Mouse (Mus musculus) lung, postnatal 25 days (tissue): ENCODE measurements around the gene Dtd1.

Experiments used
- DNase-seq: peaks from one replicate; pipeline ENCODE4 v3.0.0; 2022; ENCODE audit warnings: low spot score

Dtd1 gene

GRCm38 (mm10) chr2:144640101-144640500, 40.4 kb downstream of the Dtd1 start:
- no peak for DNase-seq

- no peak for DNase-seq
Measured at GRCm38 (mm10) chr2:144641991-144642390, 42.3 kb downstream of the Dtd1 start.

GRCm38 (mm10) chr2:144646360-144646759, 46.7 kb downstream of the Dtd1 start:
- DNase-seq: no peak

GRCm38 (mm10) chr2:144647151-144647550, 47.5 kb downstream of the Dtd1 start:
- DNase-seq: no peak

- no peak for DNase-seq
Measured at GRCm38 (mm10) chr2:144649960-144650359, 50.3 kb downstream of the Dtd1 start.

- DNase-seq: no peak
Measured at GRCm38 (mm10) chr2:144652841-144653240, 53.1 kb downstream of the Dtd1 start.

GRCm38 (mm10) chr2:144655307-144655706, 55.6 kb downstream of the Dtd1 start:
- DNase-seq: no peak

- DNase-seq: no peak
Measured at GRCm38 (mm10) chr2:144668507-144668906, 68.8 kb downstream of the Dtd1 start.

GRCm38 (mm10) chr2:144670289-144670930, 70.7 kb downstream of the Dtd1 start:
- no peak for DNase-seq

- DNase-seq: no peak
Measured at GRCm38 (mm10) chr2:144672397-144672796, 72.7 kb downstream of the Dtd1 start.

GRCm38 (mm10) chr2:144676546-144677228, 77.0 kb downstream of the Dtd1 start:
- DNase-seq: peak; percentile 43

GRCm38 (mm10) chr2:144677229-144677571, 77.5 kb downstream of the Dtd1 start:
- no peak for DNase-seq

- no peak for DNase-seq
Measured at GRCm38 (mm10) chr2:144678779-144679178, 79.1 kb downstream of the Dtd1 start.

- no peak for DNase-seq
Measured at GRCm38 (mm10) chr2:144679394-144679793, 79.7 kb downstream of the Dtd1 start.

GRCm38 (mm10) chr2:144692219-144692732, 92.6 kb downstream of the Dtd1 start:
- DNase-seq: peak; percentile 25

- DNase-seq: no peak
Measured at GRCm38 (mm10) chr2:144692777-144693176, 93.1 kb downstream of the Dtd1 start.

- no peak for DNase-seq
Measured at GRCm38 (mm10) chr2:144694923-144695322, 95.2 kb downstream of the Dtd1 start.

- no peak for DNase-seq
Measured at GRCm38 (mm10) chr2:144698046-144698445, 98.3 kb downstream of the Dtd1 start.

GRCm38 (mm10) chr2:144700608-144701007, 100.9 kb downstream of the Dtd1 start:
- no peak for DNase-seq

GRCm38 (mm10) chr2:144701415-144702149, 101.9 kb downstream of the Dtd1 start:
- no peak for DNase-seq

GRCm38 (mm10) chr2:144709285-144709684, 109.6 kb downstream of the Dtd1 start:
- no peak for DNase-seq

- no peak for DNase-seq
Measured at GRCm38 (mm10) chr2:144709704-144710103, 110.0 kb downstream of the Dtd1 start.

- no peak for DNase-seq
Measured at GRCm38 (mm10) chr2:144714596-144714995, 114.9 kb downstream of the Dtd1 start.
